Mouse (Mus musculus) embryonic fibroblast, embryonic 13.5 days (primary cell): ENCODE measurements around the gene Ezr. TPM values are rescaled to one million over a fixed set of nuclear protein-coding genes. Genes with fewer than 3 reads are reported as not detected.

Experiments used
- H3K27ac ChIP-seq: 2 replicates; pipeline ENCODE4 v1.5.1; 2012; ENCODE audit warnings: low read length, control low read depth, inconsistent platforms; ENCODE audit not compliant: insufficient read depth
- H3K4me1 ChIP-seq: 2 replicates; pipeline ENCODE4 v1.6.1; 2011; ENCODE audit warnings: low read length; ENCODE audit not compliant: control insufficient read depth, insufficient read depth
- H3K4me3 ChIP-seq: 2 replicates; pipeline ENCODE4 v1.5.1; 2011; ENCODE audit warnings: mild to moderate bottlenecking, control low read depth, low read length; ENCODE audit not compliant: insufficient read depth
- CTCF ChIP-seq: IDR thresholded peaks from 2 replicates; pipeline ENCODE4 v1.5.1; 2011; ENCODE audit warnings: mild to moderate bottlenecking, control low read depth, low read length, moderate library complexity, borderline replicate concordance; ENCODE audit not compliant: insufficient read depth
- POLR2A ChIP-seq: IDR thresholded peaks from 2 replicates; pipeline ENCODE4 v1.6.1; 2011; ENCODE audit warnings: low read depth, mild to moderate bottlenecking, control low read depth, low read length, moderate library complexity
- polyA plus RNA-seq: library from polyadenylated mRNA; stranded (reverse); fragments of >200 nt; gene quantifications from 2 replicates; pipeline ENCODE4 v1.2.4, GENCODE M21; 2011; ENCODE audit warnings: low read depth; ENCODE audit not compliant: missing spikeins, insufficient read length

Ezr gene
- polyA plus RNA-seq, 1 experiment = 20.9 TPM

GRCm38 (mm10) chr17:6740331-6741170, 42.0 kb downstream of the Ezr start:
- Histone ChIP-seq H3K4me3 (no peak overlapping the region), H3K27ac (no peak overlapping the region), H3K4me1 (no peaks in the 10 kb centered on the region; the same call in 1 of the 2 replicates)
- TF ChIP-seq CTCF (no peak), POLR2A (no peak)

- no peak overlapping the region for H3K4me3 ChIP-seq
- no peaks in the 10 kb centered on the region; the same call in 1 of the 2 replicates for H3K4me1 ChIP-seq
- TF ChIP-seq CTCF (no peak), POLR2A (no peak)
- H3K27ac ChIP-seq = no peak overlapping the region
Observed at GRCm38 (mm10) chr17:6739756-6740155, 42.8 kb downstream of the Ezr start.

- no peak overlapping the region for H3K4me3 ChIP-seq
- TF ChIP-seq POLR2A (no peak), CTCF (no peak)
- H3K4me1 ChIP-seq = no peaks in the 10 kb centered on the region; the same call in 1 of the 2 replicates
- no peak overlapping the region for H3K27ac ChIP-seq
Observed at GRCm38 (mm10) chr17:6739266-6739665, 43.3 kb downstream of the Ezr start.

- H3K27ac ChIP-seq = no peak overlapping the region
- no peaks in the 10 kb centered on the region; the same call in 1 of the 2 replicates for H3K4me1 ChIP-seq
- no peak for TF ChIP-seq CTCF
- TF ChIP-seq POLR2A = no peak
- H3K4me3 ChIP-seq = no peak overlapping the region
Observed at GRCm38 (mm10) chr17:6738836-6739235, 43.7 kb downstream of the Ezr start.

- Histone ChIP-seq H3K4me3 (no peak overlapping the region), H3K27ac (no peak overlapping the region), H3K4me1 (no peaks in the 10 kb centered on the region; the same call in 1 of the 2 replicates)
- TF ChIP-seq POLR2A (no peak), CTCF (no peak)
Observed at GRCm38 (mm10) chr17:6737273-6737997, 45.1 kb downstream of the Ezr start.

- Histone ChIP-seq H3K4me3 (no peak overlapping the region), H3K27ac (no peak overlapping the region), H3K4me1 (no peaks in the 10 kb centered on the region)
- TF ChIP-seq POLR2A = no peak
- TF ChIP-seq CTCF = no peak
Observed at GRCm38 (mm10) chr17:6736306-6737272, 46.0 kb downstream of the Ezr start.

- TF ChIP-seq CTCF (no peak), POLR2A (no peak)
- H3K27ac ChIP-seq = no peak overlapping the region
- no peaks in the 10 kb centered on the region for H3K4me1 ChIP-seq
- H3K4me3 ChIP-seq = no peak overlapping the region
Observed at GRCm38 (mm10) chr17:6734746-6735441, 47.7 kb downstream of the Ezr start.

- Histone ChIP-seq H3K4me3 (no peak overlapping the region), H3K27ac (no peak overlapping the region), H3K4me1 (no peaks in the 10 kb centered on the region)
- TF ChIP-seq CTCF (no peak), POLR2A (no peak)
Observed at GRCm38 (mm10) chr17:6733322-6733875, 49.2 kb downstream of the Ezr start.
